Mouse (Mus musculus) neural tube, embryonic 14.5 days (tissue): Measurements from ENCODE around the gene Xrcc1. TPM values are rescaled to one million over a fixed set of nuclear protein-coding genes. Genes with fewer than 3 reads are reported as not detected.

Source experiments
- ATAC-seq: fragments of 200-750 bp; cut with Nextera tagmentation; 2 replicates; pipeline ENCODE4 v1.8.0; 2017; ENCODE audit warnings: low read depth, mild to moderate bottlenecking, moderate TSS enrichment, moderate library complexity
- H3K27ac ChIP-seq: fragments of 300-500 bp; sonication (generic); 2 replicates; pipeline ENCODE4 v1.5.1; 2014; ENCODE audit warnings: low read depth, mild to moderate bottlenecking, control low read depth, low read length, moderate library complexity, mixed read lengths
- H3K27me3 ChIP-seq: fragments of 300-500 bp; sonication (generic); 2 replicates; pipeline ENCODE4 v1.6.1; 2014; ENCODE audit warnings: low read length; ENCODE audit not compliant: control insufficient read depth, insufficient read depth
- H3K36me3 ChIP-seq: fragments of 300-500 bp; sonication (generic); 2 replicates; pipeline ENCODE4 v1.6.1; 2014; ENCODE audit warnings: low read length, mixed read lengths; ENCODE audit not compliant: control insufficient read depth, insufficient read depth
- H3K4me1 ChIP-seq: fragments of 300-500 bp; sonication (generic); 2 replicates; pipeline ENCODE4 v1.6.1; 2014; ENCODE audit warnings: low read length; ENCODE audit not compliant: control insufficient read depth, insufficient read depth
- H3K4me2 ChIP-seq: fragments of 300-500 bp; sonication (generic); 2 replicates; pipeline ENCODE4 v1.6.1; 2014; ENCODE audit warnings: mild to moderate bottlenecking, low read depth, low read length, control low read depth
- H3K4me3 ChIP-seq: fragments of 300-500 bp; sonication (generic); 2 replicates; pipeline ENCODE4 v1.5.1; 2014; ENCODE audit warnings: low read depth, low read length, control low read depth, mixed read lengths
- H3K9ac ChIP-seq: fragments of 300-500 bp; sonication (generic); replicated peaks from 2 replicates; pipeline ENCODE4 v1.6.1; 2014; ENCODE audit warnings: low read depth, mild to moderate bottlenecking, control low read depth, low read length, mixed read lengths
- H3K9me3 ChIP-seq: fragments of 300-500 bp; sonication (generic); 2 replicates; pipeline ENCODE4 v1.6.1; 2016; ENCODE audit warnings: low read length; ENCODE audit not compliant: control insufficient read depth
- WGBS: fragments of 180-500 bp; shearing (Covaris S2); extraction: QIAGEN DNeasy Blood & Tissue Kit; methylation state at CpG from one replicate; pipeline ENCODE4 v1.1.7; 2014; 5-methylcytosine and 5-hydroxymethylcytosine counted together
- polyA plus RNA-seq: library from polyadenylated mRNA; unstranded; fragments of >200 nt; fragmentation: Nextera tagmentation; extraction: Ambion mirVana; gene quantifications from 2 replicates; pipeline ENCODE4 v1.2.1, GENCODE M21; 2014

Xrcc1 gene
- polyA plus RNA-seq, 1 experiment from 2014 or later = 54.1 TPM

GRCm38 (mm10) chr7:24523723-24524122 is 22.4 kb upstream of the Xrcc1 start:
- Histone ChIP-seq H3K9me3 (no peaks in the 10 kb centered on the region), H3K27ac (no peak overlapping the region), H3K36me3 (no peaks in the 10 kb centered on the region), H3K4me3 (no peak overlapping the region), H3K4me1 (no peaks in the 10 kb centered on the region), H3K4me2 (no peak overlapping the region), H3K9ac (no peak overlapping the region), H3K27me3 (no peaks in the 10 kb centered on the region)
- no peak for ATAC-seq
- 90% methylated on average over 6 of the region's 6 CpGs for WGBS

- no peaks in the 10 kb centered on the region for H3K27me3 ChIP-seq
- no peak for ATAC-seq
- H3K4me2 ChIP-seq = no peak overlapping the region
- no peaks in the 10 kb centered on the region for H3K9me3 ChIP-seq
- peaks cover 9% of the 10 kb centered on the region for H3K4me1 ChIP-seq
- no peaks in the 10 kb centered on the region for H3K36me3 ChIP-seq
- H3K9ac ChIP-seq = no peak overlapping the region
- 86% methylated on average over 6 of the region's 6 CpGs for WGBS
- no peak overlapping the region for H3K4me3 ChIP-seq
- no peak overlapping the region for H3K27ac ChIP-seq
Observed at GRCm38 (mm10) chr7:24524978-24525377, 21.1 kb upstream of the Xrcc1 start.

- H3K27ac ChIP-seq = peak overlapping the region; percentile 57; the same call in 1 of the 2 replicates
- H3K9me3 ChIP-seq = no peaks in the 10 kb centered on the region
- ATAC-seq = no peak
- H3K4me3 ChIP-seq = no peak overlapping the region
- no peak overlapping the region for H3K4me2 ChIP-seq
- H3K36me3 ChIP-seq = no peaks in the 10 kb centered on the region
- WGBS = 88% methylated on average over 12 of the region's 12 CpGs
- no peak overlapping the region for H3K9ac ChIP-seq
- H3K27me3 ChIP-seq = no peaks in the 10 kb centered on the region
- H3K4me1 ChIP-seq = peaks cover 9% of the 10 kb centered on the region
Observed at GRCm38 (mm10) chr7:24525686-24526420, 20.2 kb upstream of the Xrcc1 start.

- no peak overlapping the region for H3K4me2 ChIP-seq
- ATAC-seq = no peak
- peaks cover 24% of the 10 kb centered on the region for H3K4me1 ChIP-seq
Observed at GRCm38 (mm10) chr7:24528861-24529260, 17.2 kb upstream of the Xrcc1 start.

GRCm38 (mm10) chr7:24529580-24529979 is 16.5 kb upstream of the Xrcc1 start:
- H3K9me3 ChIP-seq = no peaks in the 10 kb centered on the region
- no peak for ATAC-seq
- peaks cover 9% of the 10 kb centered on the region for H3K36me3 ChIP-seq
- no peaks in the 10 kb centered on the region for H3K27me3 ChIP-seq
- peaks cover 29% of the 10 kb centered on the region for H3K4me1 ChIP-seq
- peak overlapping the region; percentile 90; the same call in 1 of the 2 replicates for H3K27ac ChIP-seq
- H3K4me3 ChIP-seq = peak overlapping the region; percentile 72
- H3K4me2 ChIP-seq = peak overlapping the region; percentile 63
- WGBS = 66% methylated on average over 11 of the region's 11 CpGs
- peak overlapping the region; percentile 72 for H3K9ac ChIP-seq

More at GRCm38 (mm10) chr7:24528861-24529260, 17.2 kb upstream of the Xrcc1 start:
- WGBS = 94% methylated on average over 11 of the region's 11 CpGs
- Histone ChIP-seq H3K4me3 (no peak overlapping the region), H3K27ac (no peak overlapping the region), H3K36me3 (peaks cover 7% of the 10 kb centered on the region), H3K27me3 (no peaks in the 10 kb centered on the region), H3K9me3 (no peaks in the 10 kb centered on the region), H3K9ac (no peak overlapping the region)

DNA sequence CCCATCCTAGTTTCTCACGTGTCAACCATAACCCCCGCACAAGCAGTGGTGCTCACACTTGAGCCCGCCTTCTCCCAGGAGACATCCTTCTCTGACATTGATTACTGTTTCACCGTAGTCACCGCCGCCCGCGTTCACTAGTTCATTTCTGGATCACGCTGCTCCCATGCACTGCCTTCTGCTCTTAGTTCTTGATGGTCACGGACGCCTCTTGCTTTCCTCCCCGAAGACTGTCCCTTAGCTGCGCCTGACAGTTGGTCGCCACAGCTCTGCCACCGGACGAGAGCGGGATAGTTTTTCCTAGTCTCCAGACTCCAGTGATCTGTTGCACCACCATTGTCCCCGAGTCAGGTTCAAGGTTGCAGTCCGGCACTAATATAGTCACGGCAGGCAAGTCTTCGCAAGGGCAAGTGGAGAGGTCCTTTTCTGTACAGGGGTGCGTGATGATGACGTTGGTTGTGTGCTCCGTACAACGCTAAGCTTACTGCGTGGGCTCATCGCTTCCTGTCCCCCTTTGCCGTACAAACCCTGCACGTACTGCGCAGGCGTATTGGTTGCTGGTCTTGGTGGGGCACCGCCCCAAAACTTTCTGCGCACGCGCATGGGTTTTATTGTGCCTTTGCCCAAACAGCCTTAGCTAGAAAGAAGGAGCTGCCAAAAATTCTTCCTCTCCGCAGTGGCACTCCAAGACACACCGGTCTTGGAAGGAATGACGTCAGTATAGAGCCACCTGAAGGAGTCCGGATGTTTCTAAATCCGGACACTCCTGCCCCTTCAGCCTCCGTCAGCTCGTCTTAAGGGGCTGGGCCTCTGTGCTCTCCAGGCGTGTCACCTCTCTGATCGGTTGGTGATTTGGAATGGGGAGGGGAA is 15.8 kb upstream of the Xrcc1 start, which contains the start of gene Irgq:
TSS of gene Irgq (plus strand) at position 628 of the 870 bp plus-strand sequence.
- peaks cover 9% of the 10 kb centered on the region for H3K36me3 ChIP-seq
- peak within 1 kb of the TSS; percentile 72 for H3K4me3 ChIP-seq
- peak within 1 kb of the TSS; percentile 96 for H3K9ac ChIP-seq
- ATAC-seq = peak; percentile 95
- H3K9me3 ChIP-seq = no peaks in the 10 kb centered on the region
- WGBS = under 1% methylated on average over 44 of the region's 44 CpGs
- peak within 1 kb of the TSS; percentile 96 for H3K4me2 ChIP-seq
- H3K27me3 ChIP-seq = no peaks in the 10 kb centered on the region
- H3K4me1 ChIP-seq = peaks cover 33% of the 10 kb centered on the region
- H3K27ac ChIP-seq = peak within 1 kb of the TSS; percentile 90

GRCm38 (mm10) chr7:24531211-24531971 is 14.7 kb upstream of the Xrcc1 start:
- H3K4me1 ChIP-seq = peaks cover 33% of the 10 kb centered on the region
- peak; percentile 55 for ATAC-seq
- under 1% methylated on average over 43 of the region's 43 CpGs for WGBS

GRCm38 (mm10) chr7:24533031-24533571 is 13.0 kb upstream of the Xrcc1 start:
- no peak for ATAC-seq
- Histone ChIP-seq H3K27me3 (no peaks in the 10 kb centered on the region), H3K4me1 (peaks cover 33% of the 10 kb centered on the region), H3K4me2 (no peak overlapping the region), H3K4me3 (no peak overlapping the region), H3K36me3 (peaks cover 16% of the 10 kb centered on the region), H3K9me3 (no peaks in the 10 kb centered on the region), H3K9ac (no peak overlapping the region), H3K27ac (no peak overlapping the region)
- 60% methylated on average over 28 of the region's 28 CpGs for WGBS

More at GRCm38 (mm10) chr7:24531211-24531971, 14.7 kb upstream of the Xrcc1 start:
- no peaks in the 10 kb centered on the region for H3K9me3 ChIP-seq
- peak overlapping the region; percentile 72 for H3K4me3 ChIP-seq
- peaks cover 16% of the 10 kb centered on the region for H3K36me3 ChIP-seq
- peak overlapping the region; percentile 81 for H3K27ac ChIP-seq
- H3K27me3 ChIP-seq = no peaks in the 10 kb centered on the region
- H3K9ac ChIP-seq = peak overlapping the region; percentile 96
- peak overlapping the region; percentile 96 for H3K4me2 ChIP-seq
